Mouse (Mus musculus): Measurements from ENCODE around the gene Sdhb. TPM values are rescaled to one million over a fixed set of nuclear protein-coding genes. Genes with fewer than 3 reads are reported as not detected.

Gene Sdhb
- total RNA-seq, 2 experiments from 2014 or later, result 418 to 498 TPM

- DNase-seq, result no peak
These were observed 51.6 kb downstream of the Sdhb start for GRCm38 (mm10) chr4:141012558-141012957.

DNA sequence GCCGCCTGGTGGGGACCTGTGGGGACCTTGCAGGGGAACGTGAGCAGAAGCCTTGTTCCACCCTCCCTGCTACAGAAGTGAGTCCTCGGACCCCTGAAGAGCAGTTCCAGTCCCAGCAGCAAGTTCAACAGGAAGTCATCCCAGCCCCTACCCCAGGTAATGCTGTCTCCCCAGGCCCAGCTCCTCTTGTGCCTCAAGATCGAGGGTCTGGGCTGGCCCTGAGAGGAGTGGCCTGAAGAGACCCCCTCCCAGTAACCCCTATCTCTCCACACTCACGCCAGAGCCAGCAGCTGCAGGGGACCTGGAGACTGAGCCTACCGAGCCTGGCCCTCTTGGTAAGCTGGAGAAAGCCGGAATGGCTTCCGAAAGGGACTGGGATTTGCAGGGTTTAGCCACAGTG, 53.1 kb downstream of the Sdhb start:
- no peak for DNase-seq

DNA sequence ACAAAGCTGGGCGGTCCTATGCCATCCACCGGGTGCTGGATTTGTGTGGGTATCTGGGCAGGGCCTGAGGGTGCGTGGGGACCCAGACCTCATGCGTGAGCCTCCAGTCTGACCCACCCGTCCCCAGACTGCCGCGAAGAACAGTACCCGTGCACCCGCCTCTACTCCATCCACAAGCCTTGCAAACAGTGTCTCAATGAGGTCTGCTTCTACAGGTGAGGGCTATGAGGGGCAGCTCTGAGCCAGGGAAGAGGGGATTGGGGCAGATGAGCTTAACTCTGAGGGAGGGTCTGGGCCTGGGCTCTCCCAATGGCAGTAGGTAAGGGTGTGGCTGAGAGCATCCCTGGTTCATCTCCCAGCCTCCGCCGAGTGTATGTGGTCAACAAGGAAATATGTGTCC, 53.9 kb downstream of the Sdhb start:
- no peak for DNase-seq

DNA sequence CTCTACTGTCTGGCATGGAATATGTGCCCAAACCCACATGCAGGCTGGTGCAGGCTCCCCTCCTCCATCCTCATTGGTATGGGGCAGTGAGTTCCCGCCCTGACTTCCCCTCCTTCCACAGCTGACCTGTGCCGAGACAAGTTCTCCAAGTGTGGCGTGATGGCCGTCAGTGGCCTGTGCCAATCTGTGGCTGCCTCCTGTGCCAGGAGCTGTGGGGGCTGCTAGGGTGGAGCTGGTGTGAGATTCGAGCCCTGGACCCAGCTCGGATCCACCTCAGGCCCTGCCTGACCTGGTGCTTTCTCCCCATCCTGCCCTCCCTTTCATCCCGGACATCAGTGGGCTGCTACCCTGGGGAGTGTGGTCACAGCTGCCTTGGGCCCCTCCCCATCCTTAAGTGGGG, 54.4 kb downstream of the Sdhb start:
- no peak for DNase-seq

- DNase-seq, result no peak
These were observed 55.3 kb downstream of the Sdhb start for GRCm38 (mm10) chr4:141016311-141016710.

- no peak for DNase-seq
These were observed 56.8 kb downstream of the Sdhb start for GRCm38 (mm10) chr4:141017657-141018436.

DNA sequence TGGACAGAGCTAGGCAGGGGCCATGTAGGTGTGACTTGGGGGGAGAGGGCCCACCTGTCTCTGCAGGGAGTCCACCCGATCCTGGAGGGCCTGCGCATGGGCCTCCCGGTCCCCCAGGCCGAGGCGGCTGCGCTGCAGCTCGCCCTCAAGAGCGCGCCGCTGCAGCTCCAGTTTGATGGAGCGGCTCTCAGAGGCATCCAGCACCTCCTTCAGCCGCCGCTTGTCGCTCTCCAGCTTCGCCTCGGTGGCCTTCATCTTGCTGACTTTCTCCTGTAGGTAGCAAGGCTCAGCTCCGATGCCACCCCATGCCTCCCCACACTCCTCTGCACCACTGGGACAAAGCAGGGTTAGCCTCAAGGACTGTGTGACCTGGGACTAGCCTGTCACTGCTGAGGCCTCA, 59.2 kb downstream of the Sdhb start:
- DNase-seq, result no peak

GRCm38 (mm10) chr4:141020811-141021613, 60.0 kb downstream of the Sdhb start:
- DNase-seq, result no peak

DNA sequence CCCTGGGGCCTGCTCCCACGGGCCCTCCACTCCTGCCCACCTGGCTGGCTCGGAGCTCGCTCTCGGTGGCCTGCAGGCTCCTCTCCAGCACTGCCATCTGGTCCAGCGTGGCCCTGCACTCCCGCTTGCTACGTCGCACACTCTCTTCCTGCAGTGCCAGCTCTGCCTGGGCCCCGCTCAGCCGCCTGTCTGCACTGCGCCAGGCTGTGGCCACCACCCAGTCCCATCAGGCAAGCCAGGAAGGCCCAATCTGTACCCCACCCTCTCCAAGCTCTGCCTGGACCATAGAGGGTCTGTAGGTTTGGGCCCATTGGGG, 60.6 kb downstream of the Sdhb start:
- no peak for DNase-seq

GRCm38 (mm10) chr4:141024052-141024451, 63.0 kb downstream of the Sdhb start:
- DNase-seq, result no peak

DNA sequence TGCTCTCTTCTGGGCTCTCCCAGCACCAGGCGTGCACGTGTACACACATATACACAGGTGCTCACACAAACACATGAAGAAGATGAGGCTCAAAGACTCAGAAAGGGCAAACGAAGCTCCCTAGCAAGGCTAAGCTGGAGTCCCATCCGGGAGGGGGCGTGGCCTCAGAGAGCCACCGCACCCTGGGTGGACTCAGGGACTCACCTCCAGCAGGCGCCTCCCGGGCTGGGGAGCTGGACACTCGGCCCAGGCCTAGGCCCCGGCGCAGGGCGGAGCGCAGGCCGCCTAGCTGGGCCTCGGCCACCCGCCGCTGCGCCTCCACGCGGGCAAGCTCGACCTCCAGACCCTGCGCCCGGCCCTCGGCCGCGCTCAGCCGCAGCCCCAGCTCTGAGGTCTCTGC, 64.0 kb downstream of the Sdhb start:
- DNase-seq, result no peak

Other genes with a start within 250 kb of the Sdhb start
- gene Padi6, start 218.6 kb upstream of the Sdhb start, total RNA-seq (2021), result not detected
- gene Padi4, start 187.0 kb upstream of the Sdhb start, total RNA-seq (2021), result under 1 TPM; 0.23 to 0.63 TPM
- gene Padi3, start 150.6 kb upstream of the Sdhb start, total RNA-seq (2021), result not detected
- gene Padi1, start 115.4 kb upstream of the Sdhb start, total RNA-seq (2021), result not detected
- gene Padi2, start 54.9 kb upstream of the Sdhb start, total RNA-seq (2021), result 10 to 100 TPM in 1 of 2 experiments, under 1 TPM in 1; 0.76 to 10.4 TPM
- 10 to 100 TPM; 33.3 to 34.2 TPM for gene Atp13a2, start 25.7 kb downstream of the Sdhb start, total RNA-seq (2021)
- 10 to 100 TPM in 1 of 2 experiments, 1 to 10 TPM in 1; 8.4 to 10.5 TPM for gene Mfap2, start 49.2 kb downstream of the Sdhb start, total RNA-seq (2021)
- 1 to 10 TPM; 5.5 to 5.8 TPM for gene Crocc, start 99.3 kb downstream of the Sdhb start, total RNA-seq (2021)
- gene Necap2, start 117.2 kb downstream of the Sdhb start, total RNA-seq (2021), result 10 to 100 TPM; 61.4 to 61.9 TPM
- not detected for gene Spata21, start 127.1 kb downstream of the Sdhb start, total RNA-seq (2021)
- 100 to 1,000 TPM; 110 to 123 TPM for gene Szrd1, start 178.6 kb downstream of the Sdhb start, total RNA-seq (2021)
- gene Fbxo42, start 186.7 kb downstream of the Sdhb start, total RNA-seq (2021), result 10 to 100 TPM; 20.4 to 21.6 TPM